Mouse (Mus musculus): Measurements from ENCODE around the gene Tmprss7.

GRCm38 (mm10) chr16:45643944-45644343 is 49.5 kb downstream of the Tmprss7 start:
- TF ChIP-seq POLR2A (IDR thresholded peaks at IDR 0.05; ENCODE audit: low read depth, low read length) = no peak
- TF ChIP-seq CTCF (conservative IDR thresholded peaks at IDR 0.05; ENCODE audit: insufficient read depth, insufficient read length, low read depth, low read length) = no peak

Data from kidney, adult 2 months (tissue).